Mouse (Mus musculus) midbrain, embryonic 11.5 days (tissue): ENCODE data around the gene Tut7. TPM values are rescaled to one million over a fixed set of nuclear protein-coding genes. Genes with fewer than 3 reads are reported as not detected.
"Not testable (repeated sequence)": the region's sequence is repeated elsewhere in the genome, so short reads cannot be mapped to it uniquely, and the experiment has no call there.

ENCODE experiments used
- ATAC-seq: fragments of 200-750 bp; cut with Nextera tagmentation; 2 replicates; pipeline ENCODE4 v1.8.0; 2017; ENCODE audit warnings: moderate TSS enrichment, moderate library complexity; ENCODE audit not compliant: low FRiP score
- DNase-seq: peaks from one replicate; pipeline ENCODE4 v3.0.0; 2015; ENCODE audit warnings: low spot score; ENCODE audit errors: missing footprints
- H3K27ac ChIP-seq: fragments of 300-500 bp; sonication (generic); 2 replicates; pipeline ENCODE4 v1.5.1; 2014; ENCODE audit warnings: low read depth, low read length
- H3K27me3 ChIP-seq: fragments of 300-500 bp; sonication (generic); 2 replicates; pipeline ENCODE4 v1.6.1; 2014; ENCODE audit warnings: mild to moderate bottlenecking, low read length, moderate library complexity, mixed read lengths; ENCODE audit not compliant: control insufficient read depth, insufficient read depth
- H3K36me3 ChIP-seq: fragments of 300-500 bp; sonication (generic); 2 replicates; pipeline ENCODE4 v1.6.1; 2014; ENCODE audit warnings: mild to moderate bottlenecking, low read length, moderate library complexity, mixed read lengths; ENCODE audit not compliant: control insufficient read depth, insufficient read depth
- H3K4me1 ChIP-seq: fragments of 300-500 bp; sonication (generic); 2 replicates; pipeline ENCODE4 v1.6.1; 2014; ENCODE audit warnings: low read length; ENCODE audit not compliant: control insufficient read depth, insufficient read depth
- H3K4me2 ChIP-seq: fragments of 300-500 bp; sonication (generic); 2 replicates; pipeline ENCODE4 v1.6.1; 2014; ENCODE audit warnings: mild to moderate bottlenecking, moderate library complexity
- H3K4me3 ChIP-seq: fragments of 300-500 bp; sonication (generic); 2 replicates; pipeline ENCODE4 v1.5.1; 2014; ENCODE audit warnings: low read depth, low read length
- H3K9ac ChIP-seq: fragments of 300-500 bp; sonication (generic); 2 replicates; pipeline ENCODE4 v1.6.1; 2014; ENCODE audit warnings: low read length
- H3K9me3 ChIP-seq: fragments of 300-500 bp; sonication (generic); 2 replicates; pipeline ENCODE4 v1.6.1; 2016; ENCODE audit warnings: low read length; ENCODE audit not compliant: control insufficient read depth
- WGBS: fragments of 180-500 bp; shearing (Covaris S2); extraction: QIAGEN DNeasy Blood & Tissue Kit; methylation state at CpG from one replicate; pipeline ENCODE4 v1.1.7; 2014; 5-methylcytosine and 5-hydroxymethylcytosine counted together
- polyA plus RNA-seq: library from polyadenylated mRNA; unstranded; fragments of >200 nt; fragmentation: Nextera tagmentation; extraction: Ambion mirVana; gene quantifications from 2 replicates; pipeline ENCODE4 v1.2.1, GENCODE M21; 2014

The Tut7 gene
- polyA plus RNA-seq, 1 experiment from 2014 or later, result 47.2 TPM

DNA sequence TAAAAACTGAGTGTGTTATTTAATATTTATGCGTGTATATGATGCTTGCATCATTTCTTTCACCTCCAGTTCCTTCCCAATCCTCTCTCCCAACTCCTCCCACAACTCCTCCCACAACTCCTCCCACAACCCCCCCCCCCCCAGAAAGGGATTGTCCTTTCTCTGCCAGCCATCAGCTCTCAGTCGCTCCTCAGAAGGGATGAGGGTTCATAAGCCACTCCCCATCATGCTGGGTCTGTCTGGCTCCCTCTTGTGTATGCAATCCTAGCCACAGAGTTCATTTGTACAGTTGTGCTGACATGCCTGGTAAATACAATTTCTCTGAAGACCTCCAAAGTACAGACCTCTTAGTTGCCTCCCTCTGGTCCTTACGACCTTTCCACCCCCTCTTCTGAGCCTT lies 87.8 kb downstream of the Tut7 start:
- Histone ChIP-seq H3K27me3 (no peaks in the 10 kb centered on the region), H3K9me3 (no peaks in the 10 kb centered on the region), H3K4me1 (no peaks in the 10 kb centered on the region), H3K9ac (no peak overlapping the region), H3K36me3 (no peaks in the 10 kb centered on the region), H3K4me2 (no peak overlapping the region), H3K27ac (no peak overlapping the region), H3K4me3 (no peak overlapping the region)
- ATAC-seq (peak; percentile 38; the same call in 1 of the 2 replicates), DNase-seq (no peak)
- WGBS, result 33% methylated on average over 3 of the region's 3 CpGs

DNA sequence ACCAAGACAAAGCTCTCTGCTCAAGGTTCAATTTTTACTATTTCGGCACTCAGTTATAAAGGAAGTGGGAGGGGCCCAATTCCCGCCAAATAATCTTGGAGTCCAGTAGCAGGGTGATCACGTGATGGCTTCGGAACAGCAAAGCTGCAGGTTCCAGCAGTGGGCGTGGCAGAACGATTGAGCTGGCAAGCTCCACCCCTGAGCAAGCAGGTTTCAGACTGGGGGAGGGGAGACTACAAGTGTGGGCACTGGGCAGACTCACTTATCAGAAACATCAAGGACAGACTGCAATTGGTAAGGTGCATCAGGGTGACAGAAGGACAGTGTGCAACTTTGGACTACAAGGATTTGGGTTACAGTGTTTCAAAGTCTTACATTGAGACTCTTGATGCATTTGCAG lies 88.6 kb downstream of the Tut7 start:
- not testable (repeated sequence) for H3K9me3 ChIP-seq, DNase-seq, ATAC-seq, H3K27me3 ChIP-seq, H3K36me3 ChIP-seq, H3K4me1 ChIP-seq, H3K9ac ChIP-seq, H3K4me2 ChIP-seq, H3K27ac ChIP-seq, H3K4me3 ChIP-seq
- WGBS, result 40% methylated on average over 6 of the region's 6 CpGs

DNA sequence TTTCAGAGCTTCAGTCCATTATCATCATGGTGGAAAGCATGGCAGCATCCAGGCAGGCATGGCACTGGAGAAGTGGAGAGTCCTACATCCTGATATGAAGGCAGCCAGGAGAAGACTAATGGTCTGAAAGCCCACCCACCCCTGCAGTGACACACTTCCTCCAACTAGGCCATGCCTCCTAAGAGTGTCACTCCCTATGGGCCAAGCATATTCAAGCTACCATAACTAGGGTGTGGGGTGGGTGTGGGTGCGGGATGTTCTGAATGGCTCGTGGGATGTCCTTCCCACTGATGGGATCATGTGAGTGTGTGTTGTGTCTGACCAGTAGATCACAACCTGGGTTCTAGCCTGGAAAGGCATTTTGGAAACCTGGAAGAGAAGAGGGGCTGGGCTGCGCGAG lies 89.0 kb downstream of the Tut7 start:
- H3K4me3 ChIP-seq, result no peak overlapping the region
- no peaks in the 10 kb centered on the region for H3K9me3 ChIP-seq
- H3K9ac ChIP-seq, result no peak overlapping the region
- ATAC-seq (no peak), DNase-seq (no peak)
- H3K27me3 ChIP-seq, result no peaks in the 10 kb centered on the region
- 78% methylated on average over 3 of the region's 4 CpGs for WGBS
- no peaks in the 10 kb centered on the region for H3K4me1 ChIP-seq
- no peak overlapping the region for H3K27ac ChIP-seq
- H3K4me2 ChIP-seq, result no peak overlapping the region
- no peaks in the 10 kb centered on the region for H3K36me3 ChIP-seq

DNA sequence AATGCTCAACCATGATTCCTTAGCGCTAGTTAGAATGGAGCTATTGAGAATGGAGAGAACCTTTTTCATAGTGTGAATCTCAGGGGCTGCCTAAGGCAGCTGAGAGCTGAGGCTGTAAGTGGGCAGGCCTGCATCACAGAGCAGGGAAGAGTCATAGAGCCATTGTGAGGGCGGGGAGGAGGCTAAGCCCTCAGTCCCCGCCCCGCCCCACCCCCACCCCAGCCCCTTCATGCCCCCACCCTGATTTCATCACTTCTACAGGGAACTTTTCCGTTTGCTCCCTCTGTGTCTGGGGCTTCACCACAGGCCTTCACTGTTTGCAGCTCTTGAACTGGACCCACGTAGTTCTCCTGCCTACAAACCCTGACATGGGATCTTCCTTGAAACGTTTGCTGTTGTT lies 91.3 kb downstream of the Tut7 start, which contains the start of gene Spata31d1d:
Gene Spata31d1d, minus strand, starts transcription at position 101 of the 400 bp plus-strand sequence.
- 44% methylated on average over 6 of the region's 7 CpGs for WGBS
- Histone ChIP-seq H3K9ac (no peak within 1 kb of the TSS), H3K4me2 (no peak within 1 kb of the TSS), H3K9me3 (no peaks in the 10 kb centered on the region), H3K27me3 (no peaks in the 10 kb centered on the region), H3K27ac (no peak within 1 kb of the TSS), H3K36me3 (no peaks in the 10 kb centered on the region), H3K4me3 (no peak within 1 kb of the TSS), H3K4me1 (no peaks in the 10 kb centered on the region)
- DNase-seq (no peak), ATAC-seq (no peak)

DNA sequence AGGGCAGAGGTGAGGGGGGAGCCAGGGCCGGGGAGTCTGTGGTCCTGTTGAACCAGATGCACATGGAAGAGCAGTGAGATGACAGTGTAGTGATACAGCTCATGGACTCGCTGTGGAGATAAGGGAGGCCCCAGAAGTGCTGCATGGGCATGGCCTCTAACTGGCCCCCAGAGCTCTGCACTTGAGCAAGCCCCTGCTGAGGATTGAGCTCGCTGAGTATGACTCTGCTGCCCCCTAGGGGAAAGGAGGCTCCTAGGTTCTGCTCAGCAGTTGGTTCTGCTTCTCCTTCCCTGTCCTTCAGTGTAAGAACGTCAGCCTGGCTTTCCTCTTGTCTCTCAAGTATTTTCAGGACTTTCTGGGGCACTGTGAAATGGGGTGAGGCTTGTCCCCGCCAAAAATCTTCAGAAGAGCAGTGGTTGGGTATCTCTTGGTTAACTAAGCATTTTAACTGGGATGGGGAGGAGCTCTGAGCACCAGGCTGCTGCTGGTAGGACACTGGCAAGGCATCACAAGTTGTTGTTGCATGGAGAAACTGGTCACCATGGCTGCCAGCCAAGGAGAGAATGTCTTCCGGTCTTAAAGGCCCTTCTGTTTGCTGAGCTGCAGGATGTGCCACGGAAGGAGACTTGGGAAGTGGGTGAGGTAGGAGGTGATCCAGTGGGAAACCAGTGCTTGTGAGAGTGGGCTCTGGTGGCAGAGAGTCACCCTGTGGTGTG lies 94.4 kb downstream of the Tut7 start:
- peak; percentile 96 for DNase-seq
- 0 out of 2 replicates have a peak, but pooled peaks cover 2% of the 10 kb centered on the region for H3K4me1 ChIP-seq
- 34% methylated on average over 7 of the region's 7 CpGs for WGBS
- H3K4me3 ChIP-seq, result no peak overlapping the region
- H3K27me3 ChIP-seq, result no peaks in the 10 kb centered on the region
- no peak overlapping the region for H3K27ac ChIP-seq
- H3K36me3 ChIP-seq, result no peaks in the 10 kb centered on the region
- no peak overlapping the region for H3K4me2 ChIP-seq
- peak; percentile 89 for ATAC-seq
- H3K9ac ChIP-seq, result no peak overlapping the region
- H3K9me3 ChIP-seq, result no peaks in the 10 kb centered on the region

DNA sequence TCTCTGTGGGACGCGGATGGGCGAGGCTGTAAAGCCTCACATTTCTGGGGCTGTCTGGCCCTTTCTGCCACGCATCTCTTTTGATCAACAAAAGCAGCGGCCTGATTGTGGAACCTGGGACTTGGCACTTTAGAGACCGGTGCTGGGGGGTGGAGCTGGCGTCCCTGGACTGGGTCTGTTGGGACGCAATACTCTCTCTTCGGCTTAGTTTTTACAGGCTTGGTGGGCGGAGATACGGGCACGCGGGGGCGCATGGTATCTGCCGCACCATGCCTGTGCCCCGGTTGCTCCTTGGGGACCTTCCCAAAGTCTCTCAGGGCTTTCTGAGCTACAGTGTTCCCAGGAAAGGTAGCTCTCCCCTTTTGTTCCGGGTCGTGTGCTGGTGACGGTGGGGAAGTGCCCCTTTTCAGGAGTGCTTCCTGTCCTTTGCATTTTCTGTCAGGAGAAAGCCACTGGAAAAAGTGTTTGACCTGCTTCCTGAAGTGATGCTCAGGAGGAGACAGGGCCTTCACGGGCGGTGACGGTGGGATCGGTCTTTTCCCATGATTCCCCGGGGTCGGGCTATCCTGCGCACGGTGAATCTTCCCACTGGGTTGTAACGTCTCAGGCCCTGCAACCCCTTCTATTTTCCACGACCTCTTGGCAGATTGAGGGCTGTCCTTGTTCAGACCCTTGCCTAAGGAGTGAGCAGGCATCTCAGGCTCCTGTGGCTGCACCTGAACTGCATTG lies 96.6 kb downstream of the Tut7 start:
- no peaks in the 10 kb centered on the region for H3K36me3 ChIP-seq
- H3K4me3 ChIP-seq, result no peak overlapping the region
- H3K27ac ChIP-seq, result no peak overlapping the region
- H3K9ac ChIP-seq, result peak overlapping the region; percentile 33; the same call in 1 of the 2 replicates
- H3K27me3 ChIP-seq, result no peaks in the 10 kb centered on the region
- ATAC-seq (no peak), DNase-seq (peak; percentile 84)
- 34% methylated on average over 29 of the region's 29 CpGs for WGBS
- 0 out of 2 replicates have a peak, but pooled peaks cover 2% of the 10 kb centered on the region for H3K4me1 ChIP-seq
- peak overlapping the region; percentile 1; the same call in 1 of the 2 replicates for H3K4me2 ChIP-seq
- no peaks in the 10 kb centered on the region for H3K9me3 ChIP-seq

DNA sequence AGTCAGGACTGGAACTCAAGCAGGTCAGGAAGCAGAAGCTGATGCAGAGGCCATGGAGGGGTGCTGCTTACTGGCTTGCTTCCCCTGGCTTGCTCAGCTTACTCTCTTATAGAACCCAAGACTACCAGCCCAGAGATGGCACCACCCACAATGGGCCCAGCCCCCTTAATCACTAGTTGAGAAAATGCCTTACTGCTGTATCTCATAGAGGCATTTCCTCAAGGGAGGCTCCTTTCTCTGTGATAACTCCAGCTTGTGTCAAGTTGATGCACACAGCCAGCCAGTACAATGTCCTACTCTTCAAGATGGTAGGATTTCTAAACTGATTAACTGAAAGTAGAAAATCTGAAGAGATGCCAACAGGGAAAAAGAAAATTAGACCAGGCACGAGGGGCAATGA lies 100.9 kb downstream of the Tut7 start:
- H3K4me3 ChIP-seq, DNase-seq, H3K9ac ChIP-seq, H3K36me3 ChIP-seq, H3K4me1 ChIP-seq, H3K9me3 ChIP-seq, H3K27ac ChIP-seq, H3K27me3 ChIP-seq, ATAC-seq, H3K4me2 ChIP-seq: not testable (repeated sequence)
- WGBS, result 89% methylated on average over 1 of the region's 1 CpGs
